Mouse (Mus musculus): ENCODE data around the gene Stx12.
A peak's percentile ranks its signal among the peaks of the same experiment; 100 is the strongest.
"Not testable (repeated sequence)": the region's sequence is repeated elsewhere in the genome, so short reads cannot be mapped to it uniquely, and the experiment has no call there.

Gene Stx12

GRCm38 (mm10) chr4:132884064-132884843, at the start of gene Stx12:
TSS of gene Stx12 (minus strand) at chr4:132884509.
- peak; percentile 84 for DNase-seq (ENCODE audit: low spot score)

GRCm38 (mm10) chr4:132932752-132933404, 48.6 kb upstream of the Stx12 start:
- no peak for DNase-seq (ENCODE audit: low spot score)

GRCm38 (mm10) chr4:132930784-132931183, 46.5 kb upstream of the Stx12 start:
- DNase-seq (ENCODE audit: low spot score), result peak; percentile 41

- not testable (repeated sequence) for DNase-seq (ENCODE audit: low spot score)
Observed at GRCm38 (mm10) chr4:132926520-132926919, 42.2 kb upstream of the Stx12 start.

GRCm38 (mm10) chr4:132922558-132923008, 38.3 kb upstream of the Stx12 start, which contains the start of gene Fam76a:
TSS of gene Fam76a (minus strand) at chr4:132922558.
- peak; percentile 99 for DNase-seq (ENCODE audit: low spot score)

GRCm38 (mm10) chr4:132922061-132922530, 37.8 kb upstream of the Stx12 start:
- DNase-seq (ENCODE audit: low spot score), result peak; percentile 30

- no peak for DNase-seq (ENCODE audit: low spot score)
Observed at GRCm38 (mm10) chr4:132921488-132921887, 37.2 kb upstream of the Stx12 start.

GRCm38 (mm10) chr4:132920171-132920570, 35.9 kb upstream of the Stx12 start:
- DNase-seq (ENCODE audit: low spot score), result no peak

- DNase-seq (ENCODE audit: low spot score), result not testable (repeated sequence)
Observed at GRCm38 (mm10) chr4:132918493-132918892, 34.2 kb upstream of the Stx12 start.

GRCm38 (mm10) chr4:132912156-132912555, 27.8 kb upstream of the Stx12 start:
- no peak for DNase-seq (ENCODE audit: low spot score)

GRCm38 (mm10) chr4:132905843-132906360, 21.6 kb upstream of the Stx12 start:
- no peak for DNase-seq (ENCODE audit: low spot score)

- no peak for DNase-seq (ENCODE audit: low spot score)
Observed at GRCm38 (mm10) chr4:132904765-132905309, 20.5 kb upstream of the Stx12 start.

GRCm38 (mm10) chr4:132904071-132904470, 19.8 kb upstream of the Stx12 start:
- DNase-seq (ENCODE audit: low spot score), result no peak

GRCm38 (mm10) chr4:132898197-132898596, 13.9 kb upstream of the Stx12 start:
- no peak for DNase-seq (ENCODE audit: low spot score)

GRCm38 (mm10) chr4:132894402-132894801, 10.1 kb upstream of the Stx12 start:
- no peak for DNase-seq (ENCODE audit: low spot score)

- DNase-seq (ENCODE audit: low spot score), result no peak
Observed at GRCm38 (mm10) chr4:132884844-132885374, 600 bp upstream of the Stx12 start.

- no peak for DNase-seq (ENCODE audit: low spot score)
Observed at GRCm38 (mm10) chr4:132883561-132884063, 697 bp downstream of the Stx12 start.

- no peak for DNase-seq (ENCODE audit: low spot score)
Observed at GRCm38 (mm10) chr4:132874363-132875097, 9.8 kb downstream of the Stx12 start.

GRCm38 (mm10) chr4:132873481-132874362, 10.6 kb downstream of the Stx12 start:
- DNase-seq (ENCODE audit: low spot score), result no peak

- DNase-seq (ENCODE audit: low spot score), result no peak
Observed at GRCm38 (mm10) chr4:132871116-132871515, 13.2 kb downstream of the Stx12 start.

Measured in ovary, postnatal 14 days (tissue).